In genomic region chr7:112022506-112023149, GRCm38 (mm10) we compare ENCODE assay signal across 8 mouse cellular contexts. TPM values are rescaled to one million over a fixed set of nuclear protein-coding genes. Genes with fewer than 3 reads are reported as not detected.
DNase-seq lines count a peak whose midpoint lies in the region; ATAC-seq and TF ChIP-seq lines count a peak whose summit lies in the region.

No protein-coding gene starts in this region.

- peak; percentile 20 for ATAC-seq in inflammation-experienced regulatory T-cells, adult 6 months
- peak; percentile 58 for ATAC-seq in midbrain, postnatal 0 days (ENCODE audit: low FRiP score)

- no peaks in the 10 kb centered on the region for H3K27me3 ChIP-seq in testis, adult 2 months (ENCODE audit: control insufficient read depth, insufficient read depth, low read length)
- no peaks in the 10 kb centered on the region for H3K27me3 ChIP-seq in midbrain, postnatal 0 days (ENCODE audit: insufficient read depth, low read length)

- H3K9me3 ChIP-seq in midbrain, postnatal 0 days (ENCODE audit: low read length) = no peaks in the 10 kb centered on the region

- H3K36me3 ChIP-seq in testis, adult 2 months (ENCODE audit: control insufficient read depth, insufficient read depth, low read length) = no peaks in the 10 kb centered on the region; the same call in 1 of the 2 replicates
- no peaks in the 10 kb centered on the region for H3K36me3 ChIP-seq in midbrain, postnatal 0 days (ENCODE audit: insufficient read depth, low read length)

- H3K9ac ChIP-seq in midbrain, postnatal 0 days (replicated peaks; ENCODE audit: low read length, poor library complexity, severe bottlenecking) = peak overlapping the region; percentile 100

- peak overlapping the region; percentile 99 for H3K4me3 ChIP-seq in gastrocnemius, adult 2 months
- peak overlapping the region; percentile 97 for H3K4me3 ChIP-seq in testis, adult 2 months (ENCODE audit: control insufficient read depth, low read depth, low read length)
- peak overlapping the region; percentile 96 for H3K4me3 ChIP-seq in midbrain, postnatal 0 days (ENCODE audit: low read depth, low read length)

- H3K27ac ChIP-seq in gastrocnemius, adult 2 months = peak overlapping the region; percentile 99
- peak overlapping the region; percentile 98 for H3K27ac ChIP-seq in testis, adult 2 months (ENCODE audit: control insufficient read depth, insufficient read depth, low read depth, low read length)
- H3K27ac ChIP-seq in midbrain, postnatal 0 days (ENCODE audit: low read depth, low read length) = peak overlapping the region; percentile 97

- TF ChIP-seq POLR2A in testis, adult 2 months (IDR thresholded peaks at IDR 0.05; ENCODE audit: control insufficient read depth, low read depth, low read length) = no peak

- TF ChIP-seq CTCF in gastrocnemius, adult 2 months (IDR thresholded peaks at IDR 0.05) = no peak
- TF ChIP-seq CTCF in testis, adult 2 months (IDR thresholded peaks at IDR 0.05; ENCODE audit: control insufficient read depth, insufficient read depth, insufficient replicate concordance, low read depth, low read length) = no peak
- no peak for TF ChIP-seq CTCF in midbrain, postnatal 0 days (IDR thresholded peaks at IDR 0.05)

- WGBS in midbrain, postnatal 0 days = 7% methylated on average over 17 of the region's 17 CpGs

- DNase-seq in gastrocnemius, adult 2 months = no peak
- DNase-seq in gastrocnemius, postnatal 36 days = no peak
- DNase-seq in testis, postnatal 10 days (ENCODE audit: low spot score) = no peak
- DNase-seq in midbrain, postnatal 0 days (ENCODE audit: low spot score) = peak; percentile 46
- DNase-seq in adrenal gland, postnatal 14 days = no peak
- no peak for DNase-seq in ovary, postnatal 36 days (ENCODE audit: low spot score)

- H3K4me1 ChIP-seq in testis, adult 2 months (ENCODE audit: control insufficient read depth, insufficient read depth, low read length) = peaks cover 6% of the 10 kb centered on the region
- H3K4me1 ChIP-seq in midbrain, postnatal 0 days (ENCODE audit: insufficient read depth, low read length) = peaks cover 8% of the 10 kb centered on the region; the same call in 1 of the 2 replicates

- peak overlapping the region; percentile 83 for H3K4me2 ChIP-seq in midbrain, postnatal 0 days (ENCODE audit: low read depth, low read length, poor library complexity, severe bottlenecking)

- intact Hi-C loops in gastrocnemius, adult 2 months (cut with DNase I) = no loop called here
- intact Hi-C loops in gastrocnemius, postnatal 36 days (cut with DNase I) = no loop called here

RNA-seq across cellular contexts. Expression of gene Usp47, which starts 0.7 kb away (rescaled TPM):
- total RNA-seq in gastrocnemius, adult 2 months (2021) = 100 to 1,000 TPM; 209 to 221 TPM
- 100 to 1,000 TPM; 174 to 189 TPM for total RNA-seq in gastrocnemius, postnatal 36 days (2021)
- polyA plus RNA-seq in testis, adult 2 months (2012; rRNA removed) = 57.8 and 68.3 TPM in 2 replicates
- 10 to 100 TPM; 16.1 to 20.7 (median 19.9) TPM for polyA plus RNA-seq in inflammation-experienced regulatory T-cells, adult 6 months (2017; shearing (Covaris generic))
- 79.0 and 96.9 TPM in 2 replicates for total RNA-seq in midbrain, postnatal 0 days (2014; rRNA removed)
- polyA plus RNA-seq in midbrain, postnatal 0 days (2015; fragmentation: Nextera tagmentation; extraction: Ambion mirVana) = 49.2 and 52.2 TPM in 2 replicates
- total RNA-seq in adrenal gland, postnatal 14 days (2021) = 62.6 and 63.0 TPM in 2 replicates
